Mouse (Mus musculus): ENCODE data around the gene Dld.

Gene Dld

GRCm38 (mm10) chr12:31350944-31351928 is at the start of gene Dld:
TSS of gene Dld (minus strand) at chr12:31351453.
- DNase-seq, result peak; percentile 93

- no peak for DNase-seq
Measured at GRCm38 (mm10) chr12:31400821-31401220, 49.6 kb upstream of the Dld start.

GRCm38 (mm10) chr12:31397709-31398108 is 46.5 kb upstream of the Dld start:
- DNase-seq, result no peak

- no peak for DNase-seq
Measured at GRCm38 (mm10) chr12:31395895-31396294, 44.6 kb upstream of the Dld start.

GRCm38 (mm10) chr12:31391696-31392095 is 40.4 kb upstream of the Dld start:
- no peak for DNase-seq

GRCm38 (mm10) chr12:31390571-31390970 is 39.3 kb upstream of the Dld start, which contains the start of gene Slc26a3:
TSS of gene Slc26a3 (plus strand) at chr12:31390871.
- DNase-seq, result no peak

- no peak for DNase-seq
Measured at GRCm38 (mm10) chr12:31387303-31387702, 36.0 kb upstream of the Dld start.

GRCm38 (mm10) chr12:31382451-31382850 is 31.2 kb upstream of the Dld start:
- DNase-seq, result no peak

GRCm38 (mm10) chr12:31380878-31381277 is 29.6 kb upstream of the Dld start:
- DNase-seq, result peak; percentile 19

GRCm38 (mm10) chr12:31377241-31377640 is 26.0 kb upstream of the Dld start:
- DNase-seq, result no peak

- peak; percentile 18 for DNase-seq
Measured at GRCm38 (mm10) chr12:31376326-31376950, 25.2 kb upstream of the Dld start.

GRCm38 (mm10) chr12:31375283-31375615 is 24.0 kb upstream of the Dld start:
- no peak for DNase-seq

- peak; percentile 51 for DNase-seq
Measured at GRCm38 (mm10) chr12:31374603-31375282, 23.5 kb upstream of the Dld start.

GRCm38 (mm10) chr12:31369656-31370055 is 18.4 kb upstream of the Dld start:
- DNase-seq, result no peak

GRCm38 (mm10) chr12:31369118-31369517 is 17.9 kb upstream of the Dld start:
- DNase-seq, result no peak

- no peak for DNase-seq
Measured at GRCm38 (mm10) chr12:31367721-31368120, 16.5 kb upstream of the Dld start.

- no peak for DNase-seq
Measured at GRCm38 (mm10) chr12:31366428-31366827, 15.2 kb upstream of the Dld start.

GRCm38 (mm10) chr12:31350191-31350943 is 886 bp downstream of the Dld start:
- no peak for DNase-seq

GRCm38 (mm10) chr12:31333261-31333660 is 18.0 kb downstream of the Dld start:
- no peak for DNase-seq

- DNase-seq, result no peak
Measured at GRCm38 (mm10) chr12:31327139-31327538, 24.1 kb downstream of the Dld start.

- no peak for DNase-seq
Measured at GRCm38 (mm10) chr12:31323136-31323695, 28.0 kb downstream of the Dld start.

- DNase-seq, result no peak
Measured at GRCm38 (mm10) chr12:31321532-31321931, 29.7 kb downstream of the Dld start.
